Mouse (Mus musculus) olfactory bulb, adult 2 months (tissue): Measurements from ENCODE around the gene Olfr851.

ENCODE experiments used
- CTCF ChIP-seq: fragments of 200-500 bp; IDR thresholded peaks from 2 replicates; pipeline ENCODE4 v1.5.1; 2012; ENCODE audit warnings: low read depth, mild to moderate bottlenecking, low read length, moderate library complexity; ENCODE audit not compliant: insufficient read depth
- POLR2A ChIP-seq: fragments of 200-500 bp; IDR thresholded peaks from 2 replicates; pipeline ENCODE4 v1.6.1; 2012; ENCODE audit warnings: mild to moderate bottlenecking, low read depth, low read length, moderate library complexity; ENCODE audit not compliant: insufficient read depth

GRCm38 (mm10) chr9:19478148-19478547, 14.9 kb upstream of the Olfr851 start, which contains the start of gene Olfr850:
- TF ChIP-seq POLR2A (no peak), CTCF (no peak)
